25 mouse cellular contexts compared by ENCODE assay signal in genomic region chr1:54496254-54496653, GRCm38 (mm10). TPM values are rescaled to one million over a fixed set of nuclear protein-coding genes. Genes with fewer than 3 reads are reported as not detected.
DNase-seq lines count a peak whose midpoint lies in the region; ATAC-seq and TF ChIP-seq lines count a peak whose summit lies in the region.
"Had no signal": no experiment of that assay in that cellular context is flagged by ENCODE, and none has a peak within 500 bp of the region (broad histone marks: within the 10 kb centered on the region; RNA-seq: fewer than 3 reads in every experiment).

No protein-coding gene starts in this region.

- no peak for TF ChIP-seq CTCF in liver, adult 2 months (IDR thresholded peaks at IDR 0.05; ENCODE audit: low read depth, low read length)

- no peak overlapping the region for H3K4me3 ChIP-seq in liver, adult 2 months (ENCODE audit: insufficient read depth, low read depth, low read length)
- no peak overlapping the region for H3K4me3 ChIP-seq in liver, embryonic 11.5 days (ENCODE audit: low read depth, low read length)
- H3K4me3 ChIP-seq: embryonic facial prominence, embryonic 10.5 days; embryonic facial prominence, embryonic 13.5 days; erythroblast, embryonic 14.5 days; forebrain, embryonic 12.5 days; forebrain, embryonic 15.5 days; heart, embryonic 13.5 days; hindbrain, embryonic 12.5 days; hindbrain, embryonic 15.5 days had no signal

- no peaks in the 10 kb centered on the region for H3K9me3 ChIP-seq in liver, embryonic 11.5 days (ENCODE audit: control insufficient read depth, low read length)
- H3K9me3 ChIP-seq: embryonic facial prominence, embryonic 10.5 days; embryonic facial prominence, embryonic 13.5 days; forebrain, embryonic 12.5 days; forebrain, embryonic 15.5 days; heart, embryonic 13.5 days; hindbrain, embryonic 12.5 days; hindbrain, embryonic 15.5 days had no signal

- H3K79me2 ChIP-seq in liver, adult 2 months (ENCODE audit: control insufficient read depth, insufficient read depth, low read length), result no peaks in the 10 kb centered on the region

- no peak overlapping the region for H3K4me2 ChIP-seq in liver, embryonic 11.5 days
- H3K4me2 ChIP-seq: embryonic facial prominence, embryonic 13.5 days; forebrain, embryonic 12.5 days; forebrain, embryonic 15.5 days; heart, embryonic 13.5 days; hindbrain, embryonic 12.5 days; hindbrain, embryonic 15.5 days had no signal

- no peak overlapping the region for H3K27ac ChIP-seq in liver, adult 2 months (replicated peaks; ENCODE audit: insufficient read depth, low read depth, low read length)
- H3K27ac ChIP-seq in liver, embryonic 11.5 days (ENCODE audit: low read depth, low read length), result no peak overlapping the region
- H3K27ac ChIP-seq: embryonic facial prominence, embryonic 10.5 days; embryonic facial prominence, embryonic 13.5 days; forebrain, embryonic 12.5 days; forebrain, embryonic 15.5 days; heart, embryonic 13.5 days; hindbrain, embryonic 12.5 days; hindbrain, embryonic 15.5 days had no signal

- H3K36me3 ChIP-seq in liver, adult 2 months (ENCODE audit: control insufficient read depth, insufficient read depth, low read length), result peaks cover 16% of the 10 kb centered on the region
- H3K36me3 ChIP-seq in liver, embryonic 11.5 days (ENCODE audit: control insufficient read depth, insufficient read depth, low read length), result no peaks in the 10 kb centered on the region
- H3K36me3 ChIP-seq: embryonic facial prominence, embryonic 10.5 days had no signal

- H3K4me1 ChIP-seq in liver, adult 2 months (ENCODE audit: control insufficient read depth, insufficient read depth, low read length), result peaks cover 7% of the 10 kb centered on the region; the same call in 1 of the 2 replicates
- H3K4me1 ChIP-seq in liver, embryonic 11.5 days (replicated peaks; ENCODE audit: control insufficient read depth, insufficient read depth, low read length), result no peaks in the 10 kb centered on the region
- H3K4me1 ChIP-seq: embryonic facial prominence, embryonic 10.5 days; embryonic facial prominence, embryonic 13.5 days; forebrain, embryonic 12.5 days; forebrain, embryonic 15.5 days; heart, embryonic 13.5 days; hindbrain, embryonic 12.5 days; hindbrain, embryonic 15.5 days had no signal

- ATAC-seq in liver, embryonic 11.5 days (replicated peaks; ENCODE audit: low FRiP score), result no peak
- ATAC-seq: CD4-positive, CD25-positive, alpha-beta regulatory T cell, adult 4 months; forebrain, embryonic 15.5 days had no signal

- WGBS in liver, adult 2 months, result 68% methylated on average over 1 of the region's 1 CpGs
- 57% methylated on average over 1 of the region's 1 CpGs for WGBS in liver, embryonic 11.5 days

- H3K9ac ChIP-seq in liver, adult 2 months (ENCODE audit: low read depth, low read length), result no peak overlapping the region
- no peak overlapping the region for H3K9ac ChIP-seq in liver, embryonic 11.5 days (ENCODE audit: low read depth, low read length)
- H3K9ac ChIP-seq: embryonic facial prominence, embryonic 13.5 days; forebrain, embryonic 12.5 days; forebrain, embryonic 15.5 days; heart, embryonic 13.5 days; hindbrain, embryonic 12.5 days; hindbrain, embryonic 15.5 days had no signal

- DNase-seq in kidney, adult 9 months, result peak; percentile 15
- DNase-seq in kidney, adult 18-20 months, result no peak
- DNase-seq in liver, adult 2 months (ENCODE audit: extremely low read depth, low read depth, low spot score), result peak; percentile 53
- no peak for DNase-seq in liver, embryonic 11.5 days (ENCODE audit: low spot score)
- DNase-seq in kidney, postnatal 10 days, result peak; percentile 7
- DNase-seq in adrenal gland, adult 8-10 months, result no peak
- DNase-seq: adrenal gland, adult 2 months; adrenal gland, postnatal 25 days; cerebellum, adult 11-12 months; cerebellum, adult 8-10 months; cerebellum, postnatal 10 days; cerebellum, postnatal 36 days; embryo, embryonic 11 days; gastrocnemius, postnatal 25 days; heart, adult 18-20 months; heart, postnatal 14 days had no signal

- TF ChIP-seq POLR2A in liver, adult 2 months (IDR thresholded peaks at IDR 0.05; ENCODE audit: extremely low read depth, insufficient read depth, low read length), result no peak

- H3K27me3 ChIP-seq in liver, adult 2 months (ENCODE audit: control insufficient read depth, insufficient read depth, low read length), result no peaks in the 10 kb centered on the region
- H3K27me3 ChIP-seq in liver, embryonic 11.5 days (replicated peaks; ENCODE audit: control insufficient read depth, insufficient read depth, low read length), result no peaks in the 10 kb centered on the region
- H3K27me3 ChIP-seq: embryonic facial prominence, embryonic 13.5 days; forebrain, embryonic 12.5 days; forebrain, embryonic 15.5 days; heart, embryonic 13.5 days; hindbrain, embryonic 12.5 days; hindbrain, embryonic 15.5 days had no signal

RNA-seq across cellular contexts. Expression of gene Gtf3c3, which starts 57.5 kb away (rescaled TPM):
- total RNA-seq in liver, adult 2 months (2014; rRNA removed), result 15.4 and 19.5 TPM in 2 replicates
- polyA plus RNA-seq in liver, adult 2 months (2012; rRNA removed), result 2.5 and 2.7 TPM in 2 replicates
- polyA plus RNA-seq in liver, embryonic 11.5 days (2014; fragmentation: Nextera tagmentation; extraction: Ambion mirVana), result 21.7 and 23.7 TPM in 2 replicates
- 10 to 100 TPM; 21.8 to 24.7 (median 23.5) TPM for total RNA-seq in adrenal gland, adult 8-10 months (2022)

Comparison
In these comparisons a context has a peak if more than half of its experiments do, and no peak if none do; other contexts are left out.
1. DNase-seq: peak in kidney, adult 9 months (single experiment), liver, adult 2 months (single experiment) and kidney, postnatal 10 days (single experiment); none in kidney, adult 18-20 months (single experiment), liver, embryonic 11.5 days (single experiment) and adrenal gland, adult 8-10 months (single experiment).